Mouse (Mus musculus): ENCODE data around the gene Gsk3a. TPM values are rescaled to one million over a fixed set of nuclear protein-coding genes. Genes with fewer than 3 reads are reported as not detected.
A peak's percentile ranks its signal among the peaks of the same experiment; 100 is the strongest.

Gsk3a gene
- polyA plus RNA-seq, 1 experiment from 2014 or later = 25.1 TPM

DNA sequence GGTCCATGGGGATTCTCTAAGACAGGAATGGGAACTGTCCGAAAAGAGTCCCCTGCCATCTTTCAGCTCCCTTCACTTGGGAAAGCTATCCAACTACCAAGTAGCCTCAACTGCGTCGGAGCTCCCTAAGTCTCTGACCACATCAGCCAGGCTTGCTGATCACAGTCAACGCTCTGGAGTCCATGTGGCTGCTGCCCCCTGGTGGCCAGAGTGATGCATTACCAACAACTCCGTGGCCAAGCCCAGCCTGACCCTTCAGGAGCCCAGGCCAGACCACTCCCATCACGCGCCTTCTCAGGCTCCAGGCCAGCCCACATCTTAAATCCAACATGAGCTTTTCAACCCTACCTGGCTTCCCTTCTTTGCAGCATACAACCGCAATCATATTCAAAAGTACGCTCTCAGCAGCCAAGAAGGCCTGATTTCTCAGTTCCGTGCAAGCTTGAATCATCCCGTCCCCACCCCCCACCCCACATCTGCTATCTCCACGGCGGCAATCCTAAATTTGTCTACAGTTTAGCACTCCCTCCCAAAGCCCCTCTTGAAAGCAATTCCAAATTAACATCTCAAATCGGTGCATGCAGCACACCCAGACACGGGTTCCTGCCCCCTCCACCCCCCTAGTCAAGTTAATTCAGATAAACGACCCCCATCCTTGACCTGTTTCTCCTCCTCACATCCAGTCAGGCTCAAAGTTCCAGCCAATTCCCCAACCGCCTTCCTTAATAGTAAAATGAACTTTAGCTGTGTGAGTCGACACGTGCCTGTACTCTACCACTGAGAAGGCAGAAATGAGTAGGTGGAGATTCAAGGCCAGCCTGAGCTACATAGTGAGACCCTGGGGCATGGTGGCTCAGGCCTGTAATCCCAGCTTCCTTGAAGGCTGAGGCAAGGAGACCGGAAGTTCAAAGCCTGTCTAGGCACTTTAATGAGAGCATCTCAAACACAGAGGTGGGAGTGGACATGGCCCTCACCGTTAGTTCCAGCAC is 49.7 kb downstream of the Gsk3a start:
- Histone ChIP-seq H3K9me3 (ENCODE audit: control insufficient read depth, low read length) (no peaks in the 10 kb centered on the region), H3K4me1 (ENCODE audit: control insufficient read depth, insufficient read depth, low read length) (no peaks in the 10 kb centered on the region), H3K27ac (ENCODE audit: low read depth, low read length) (no peak overlapping the region), H3K4me2 (ENCODE audit: low read depth, low read length) (no peak overlapping the region), H3K27me3 (ENCODE audit: control insufficient read depth, insufficient read depth, low read length) (no peaks in the 10 kb centered on the region), H3K36me3 (ENCODE audit: control insufficient read depth, insufficient read depth, low read length) (no peaks in the 10 kb centered on the region), H3K9ac (replicated peaks; ENCODE audit: low read depth, low read length) (no peak overlapping the region), H3K4me3 (ENCODE audit: low read depth, low read length) (no peak overlapping the region)
- peak; percentile 81 for ATAC-seq (ENCODE audit: low read depth)
- 23% methylated on average over 21 of the region's 21 CpGs for WGBS

DNA sequence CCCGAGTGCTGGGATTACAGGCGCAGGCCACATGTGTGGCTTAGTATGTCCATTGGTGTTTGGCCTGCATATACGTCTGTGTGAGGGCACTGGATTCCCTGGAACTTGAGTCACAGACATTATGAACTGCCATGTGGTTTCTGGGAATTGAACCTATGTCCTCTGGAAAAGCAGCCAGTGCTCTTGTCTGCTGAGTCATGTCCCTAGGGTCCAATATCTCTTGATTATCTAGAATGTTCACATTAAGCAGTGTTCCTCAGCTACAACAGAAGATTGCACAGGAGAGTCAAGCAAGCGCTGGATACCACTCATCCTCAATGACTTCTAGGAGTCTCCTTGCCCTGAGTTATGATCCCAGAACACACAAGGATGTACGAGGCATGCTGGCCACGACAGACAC is 53.6 kb downstream of the Gsk3a start:
- Histone ChIP-seq H3K27me3 (ENCODE audit: control insufficient read depth, insufficient read depth, low read length) (no peaks in the 10 kb centered on the region), H3K9ac (replicated peaks; ENCODE audit: low read depth, low read length) (no peak overlapping the region)

DNA sequence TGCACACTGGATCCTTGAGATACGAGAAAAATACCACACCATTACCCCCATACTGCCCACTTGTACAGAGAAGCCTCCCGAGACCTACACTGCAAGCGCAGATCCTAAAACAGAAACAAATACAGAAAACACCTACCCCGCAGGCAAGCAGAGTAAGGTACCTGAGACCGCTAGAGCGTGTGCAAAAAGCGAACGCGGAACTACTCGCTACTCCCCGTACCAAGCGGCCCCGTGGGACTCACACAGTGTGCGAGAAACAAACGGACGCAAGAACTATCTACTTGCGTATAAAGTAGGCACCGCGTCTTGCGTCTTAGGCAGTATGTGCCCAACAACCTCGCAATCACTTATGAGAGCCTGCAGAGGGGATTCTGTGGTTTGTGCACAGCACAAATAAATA is 55.8 kb downstream of the Gsk3a start:
- peak overlapping the region; percentile 32; the same call in 1 of the 2 replicates for H3K9ac ChIP-seq (replicated peaks; ENCODE audit: low read depth, low read length)
- H3K27ac ChIP-seq (ENCODE audit: low read depth, low read length) = no peak overlapping the region
- H3K4me2 ChIP-seq (ENCODE audit: low read depth, low read length) = peak overlapping the region; percentile 38
- no peak for ATAC-seq (ENCODE audit: low read depth)
- H3K4me1 ChIP-seq (ENCODE audit: control insufficient read depth, insufficient read depth, low read length) = peaks cover 22% of the 10 kb centered on the region
- H3K9me3 ChIP-seq (ENCODE audit: control insufficient read depth, low read length) = no peaks in the 10 kb centered on the region
- H3K27me3 ChIP-seq (ENCODE audit: control insufficient read depth, insufficient read depth, low read length) = no peaks in the 10 kb centered on the region
- H3K36me3 ChIP-seq (ENCODE audit: control insufficient read depth, insufficient read depth, low read length) = no peaks in the 10 kb centered on the region
- WGBS = 3% methylated on average over 21 of the region's 21 CpGs
- H3K4me3 ChIP-seq (ENCODE audit: low read depth, low read length) = peak overlapping the region; percentile 9

More for the DNA sequence above, 53.6 kb downstream of the Gsk3a start:
- no peak overlapping the region for H3K27ac ChIP-seq (ENCODE audit: low read depth, low read length)
- peaks cover 17% of the 10 kb centered on the region for H3K4me1 ChIP-seq (ENCODE audit: control insufficient read depth, insufficient read depth, low read length)
- H3K36me3 ChIP-seq (ENCODE audit: control insufficient read depth, insufficient read depth, low read length) = no peaks in the 10 kb centered on the region
- WGBS = 77% methylated on average over 6 of the region's 6 CpGs
- no peak for ATAC-seq (ENCODE audit: low read depth)
- H3K4me3 ChIP-seq (ENCODE audit: low read depth, low read length) = no peak overlapping the region
- H3K9me3 ChIP-seq (ENCODE audit: control insufficient read depth, low read length) = no peaks in the 10 kb centered on the region
- H3K4me2 ChIP-seq (ENCODE audit: low read depth, low read length) = no peak overlapping the region

DNA sequence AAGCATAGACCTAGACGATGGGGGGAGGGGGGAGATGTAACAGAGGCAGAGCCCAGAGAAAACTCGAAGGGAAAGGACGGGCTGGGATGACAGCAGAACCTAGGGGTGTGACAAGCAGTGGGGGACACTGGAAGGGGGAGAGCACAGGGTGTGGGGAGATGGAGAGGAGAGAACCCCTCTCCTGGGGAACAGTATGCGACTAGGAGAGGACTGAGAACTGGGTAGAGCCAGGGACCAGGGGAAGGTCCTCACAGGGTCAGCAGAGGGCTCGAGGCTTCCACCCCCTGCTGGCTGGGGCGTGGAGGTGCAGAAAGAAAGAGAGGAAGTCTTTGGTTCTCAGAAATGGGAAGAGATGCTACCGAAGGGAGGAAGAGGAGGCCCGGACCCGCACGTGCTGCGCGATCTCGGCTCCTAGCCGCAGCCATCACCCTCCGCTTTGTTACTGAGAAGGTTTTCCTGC is 56.3 kb downstream of the Gsk3a start:
- H3K4me3 ChIP-seq (ENCODE audit: low read depth, low read length) = no peak overlapping the region; the same call in 1 of the 2 replicates
- peak overlapping the region; percentile 32; the same call in 1 of the 2 replicates for H3K9ac ChIP-seq (replicated peaks; ENCODE audit: low read depth, low read length)
- peaks cover 26% of the 10 kb centered on the region for H3K4me1 ChIP-seq (ENCODE audit: control insufficient read depth, insufficient read depth, low read length)
- no peaks in the 10 kb centered on the region for H3K9me3 ChIP-seq (ENCODE audit: control insufficient read depth, low read length)
- no peak overlapping the region for H3K27ac ChIP-seq (ENCODE audit: low read depth, low read length)
- no peak for ATAC-seq (ENCODE audit: low read depth)
- H3K27me3 ChIP-seq (ENCODE audit: control insufficient read depth, insufficient read depth, low read length) = no peaks in the 10 kb centered on the region
- H3K36me3 ChIP-seq (ENCODE audit: control insufficient read depth, insufficient read depth, low read length) = no peaks in the 10 kb centered on the region
- WGBS = under 1% methylated on average over 15 of the region's 15 CpGs
- H3K4me2 ChIP-seq (ENCODE audit: low read depth, low read length) = peak overlapping the region; percentile 38

DNA sequence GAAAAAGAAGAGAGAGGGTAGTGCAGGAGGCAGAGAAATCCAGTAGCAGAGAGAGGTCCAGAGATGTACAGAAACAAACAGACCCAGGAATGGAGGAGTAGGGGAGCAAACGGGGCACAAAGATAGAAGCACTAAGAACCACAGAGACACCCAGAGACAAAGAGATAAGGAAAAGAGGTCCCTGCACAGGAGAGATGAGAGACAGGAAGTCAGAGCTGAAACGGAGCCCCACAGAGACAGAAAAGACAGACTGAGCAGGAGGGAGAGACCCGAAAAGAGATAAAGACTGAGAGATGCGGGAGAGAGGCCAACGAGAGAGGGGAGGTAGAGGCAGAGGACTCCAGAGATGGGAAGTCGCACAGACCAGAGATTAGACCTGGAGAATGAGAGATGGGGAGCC is 57.1 kb downstream of the Gsk3a start:
- Histone ChIP-seq H3K4me2 (ENCODE audit: low read depth, low read length) (peak overlapping the region; percentile 61), H3K27me3 (ENCODE audit: control insufficient read depth, insufficient read depth, low read length) (no peaks in the 10 kb centered on the region), H3K27ac (ENCODE audit: low read depth, low read length) (peak overlapping the region; percentile 99), H3K9ac (replicated peaks; ENCODE audit: low read depth, low read length) (peak overlapping the region; percentile 96; the same call in 1 of the 2 replicates), H3K36me3 (ENCODE audit: control insufficient read depth, insufficient read depth, low read length) (no peaks in the 10 kb centered on the region), H3K9me3 (ENCODE audit: control insufficient read depth, low read length) (no peaks in the 10 kb centered on the region), H3K4me1 (ENCODE audit: control insufficient read depth, insufficient read depth, low read length) (peaks cover 27% of the 10 kb centered on the region), H3K4me3 (ENCODE audit: low read depth, low read length) (peak overlapping the region; percentile 68)
- ATAC-seq (ENCODE audit: low read depth) = no peak
- 4% methylated on average over 6 of the region's 6 CpGs for whole genome bisulfite sequencing

DNA sequence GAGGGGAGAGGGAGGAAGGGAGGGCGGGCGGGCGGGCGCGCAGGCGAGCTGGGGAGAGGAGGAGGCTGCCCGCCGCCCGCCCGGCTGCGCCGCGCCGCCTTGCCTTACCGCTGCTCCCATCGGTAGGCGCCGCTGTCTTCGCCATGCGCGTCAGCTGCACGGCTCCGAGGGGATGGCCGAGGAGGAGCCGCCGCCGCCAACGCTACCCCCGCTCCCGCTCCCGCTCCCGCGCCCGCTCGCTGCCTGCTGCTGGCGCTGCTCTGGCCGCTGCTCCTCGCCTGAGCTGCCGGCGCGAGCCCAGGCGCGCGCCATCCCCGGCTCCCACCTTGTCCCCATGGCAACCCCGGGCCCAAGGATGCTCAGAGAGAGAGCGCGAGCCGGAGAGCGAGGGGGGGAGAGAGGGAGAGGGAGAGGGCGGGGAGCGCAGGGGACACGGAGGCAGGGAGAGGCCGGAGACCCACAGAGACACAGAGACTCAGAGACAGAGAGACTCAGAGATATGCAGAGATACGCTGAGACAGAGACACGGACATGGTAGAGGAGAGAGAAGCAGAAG is 58.0 kb downstream of the Gsk3a start, which contains the start of gene Pou2f2:
Pou2f2 (minus strand) TSS at position 121 of the 556 bp plus-strand sequence.
- Histone ChIP-seq H3K4me1 (ENCODE audit: control insufficient read depth, insufficient read depth, low read length) (peaks cover 27% of the 10 kb centered on the region), H3K27me3 (ENCODE audit: control insufficient read depth, insufficient read depth, low read length) (no peaks in the 10 kb centered on the region), H3K4me2 (ENCODE audit: low read depth, low read length) (peak within 1 kb of the TSS; percentile 61), H3K27ac (ENCODE audit: low read depth, low read length) (peak within 1 kb of the TSS; percentile 99), H3K36me3 (ENCODE audit: control insufficient read depth, insufficient read depth, low read length) (no peaks in the 10 kb centered on the region), H3K4me3 (ENCODE audit: low read depth, low read length) (peak within 1 kb of the TSS; percentile 68), H3K9me3 (ENCODE audit: control insufficient read depth, low read length) (no peaks in the 10 kb centered on the region), H3K9ac (replicated peaks; ENCODE audit: low read depth, low read length) (peak within 1 kb of the TSS; percentile 96)
- peak; percentile 94 for ATAC-seq (ENCODE audit: low read depth)
- under 1% methylated on average over 48 of the region's 56 CpGs for WGBS

DNA sequence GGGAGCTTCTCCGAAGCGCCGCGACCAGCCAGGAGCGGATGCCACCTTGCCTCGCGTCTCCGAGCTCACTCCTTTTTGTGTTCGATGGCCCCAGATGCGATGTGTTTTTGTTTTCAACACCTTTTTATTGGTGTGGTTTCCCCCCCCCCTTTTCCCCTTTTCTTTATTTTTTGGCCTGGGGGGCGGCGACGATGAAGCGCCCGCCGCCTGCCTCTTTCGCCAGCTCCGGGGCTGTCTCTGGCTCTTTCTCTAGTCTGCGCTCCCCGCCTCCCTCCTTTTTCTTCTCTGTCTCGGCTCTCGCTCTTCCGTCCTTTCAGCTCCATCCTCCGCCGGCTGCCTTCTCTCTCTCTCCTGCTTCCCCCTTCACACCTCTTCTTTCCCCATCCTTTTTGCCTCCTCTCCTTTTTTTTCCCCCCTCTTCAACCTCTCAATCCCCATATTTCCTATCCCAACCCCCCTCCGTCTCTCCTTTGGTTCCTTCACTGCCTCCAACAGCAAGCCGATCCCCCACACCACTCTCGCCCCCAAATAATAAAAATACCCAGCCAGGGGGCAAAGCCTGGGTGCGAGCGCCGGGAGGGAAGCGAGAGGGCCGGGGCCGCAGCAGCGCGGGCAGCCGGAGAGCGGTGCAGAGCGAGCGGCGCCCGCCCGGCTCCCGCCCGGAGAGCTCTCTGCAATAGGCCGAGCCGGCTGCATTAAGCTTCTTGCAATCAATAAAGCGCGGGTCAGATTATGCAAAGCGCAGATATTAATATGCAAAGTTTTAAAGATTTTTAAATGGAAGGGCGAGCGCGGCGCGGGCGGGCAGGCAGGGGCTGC is 58.7 kb downstream of the Gsk3a start:
- Histone ChIP-seq H3K9ac (replicated peaks; ENCODE audit: low read depth, low read length) (peak overlapping the region; percentile 96), H3K27me3 (ENCODE audit: control insufficient read depth, insufficient read depth, low read length) (no peaks in the 10 kb centered on the region), H3K4me2 (ENCODE audit: low read depth, low read length) (peak overlapping the region; percentile 61), H3K9me3 (ENCODE audit: control insufficient read depth, low read length) (no peaks in the 10 kb centered on the region), H3K27ac (ENCODE audit: low read depth, low read length) (peak overlapping the region; percentile 99), H3K4me1 (ENCODE audit: control insufficient read depth, insufficient read depth, low read length) (peaks cover 31% of the 10 kb centered on the region), H3K4me3 (ENCODE audit: low read depth, low read length) (peak overlapping the region; percentile 68), H3K36me3 (ENCODE audit: control insufficient read depth, insufficient read depth, low read length) (no peaks in the 10 kb centered on the region)
- WGBS = under 1% methylated on average over 56 of the region's 56 CpGs
- peak; percentile 73 for ATAC-seq (ENCODE audit: low read depth)

DNA sequence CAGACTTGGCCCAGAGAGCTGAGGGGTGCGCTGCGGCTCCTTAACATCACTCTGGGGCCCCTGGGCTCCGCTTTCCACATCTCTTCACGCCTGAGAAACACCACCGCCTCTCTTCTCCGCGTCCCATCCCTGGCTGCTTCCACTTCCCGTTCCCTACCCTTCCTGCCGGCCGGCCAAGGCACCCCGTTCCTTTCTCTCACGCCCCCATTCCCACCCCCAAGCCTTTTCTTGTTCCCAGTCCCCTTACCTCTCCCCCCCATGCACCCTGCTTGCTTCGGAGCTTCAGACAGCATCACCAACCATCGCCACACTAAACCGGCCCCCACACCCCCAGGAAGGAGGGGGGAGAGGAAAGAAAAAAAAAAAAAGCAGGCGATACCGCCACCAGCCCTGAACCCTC is 59.3 kb downstream of the Gsk3a start:
- H3K9me3 ChIP-seq (ENCODE audit: control insufficient read depth, low read length) = no peaks in the 10 kb centered on the region
- no peaks in the 10 kb centered on the region for H3K27me3 ChIP-seq (ENCODE audit: control insufficient read depth, insufficient read depth, low read length)
- H3K4me3 ChIP-seq (ENCODE audit: low read depth, low read length) = peak overlapping the region; percentile 68
- peak overlapping the region; percentile 99 for H3K27ac ChIP-seq (ENCODE audit: low read depth, low read length)
- WGBS = under 1% methylated on average over 16 of the region's 17 CpGs
- no peaks in the 10 kb centered on the region for H3K36me3 ChIP-seq (ENCODE audit: control insufficient read depth, insufficient read depth, low read length)
- no peak for ATAC-seq (ENCODE audit: low read depth)
- H3K9ac ChIP-seq (replicated peaks; ENCODE audit: low read depth, low read length) = peak overlapping the region; percentile 96
- peaks cover 31% of the 10 kb centered on the region for H3K4me1 ChIP-seq (ENCODE audit: control insufficient read depth, insufficient read depth, low read length)
- peak overlapping the region; percentile 61 for H3K4me2 ChIP-seq (ENCODE audit: low read depth, low read length)

Measured in neural tube, embryonic 14.5 days (tissue).